Mouse (Mus musculus): ENCODE data around the gene Tnip1. TPM values are rescaled to one million over a fixed set of nuclear protein-coding genes. Genes with fewer than 3 reads are reported as not detected.

Tnip1 gene
- polyA plus RNA-seq, 1 experiment from 2014 or later, result 9.9 TPM

- ATAC-seq (ENCODE audit: low FRiP score) (no peak), DNase-seq (ENCODE audit: low spot score, missing footprints) (no peak)
- 83% methylated on average over 6 of the region's 6 CpGs for WGBS
- H3K4me1 ChIP-seq (ENCODE audit: control insufficient read depth, insufficient read depth, low read length), result peaks cover 4% of the 10 kb centered on the region; the same call in 1 of the 2 replicates
- H3K9ac ChIP-seq (ENCODE audit: low read length), result no peak overlapping the region
- H3K27ac ChIP-seq (ENCODE audit: low read depth, low read length), result no peak overlapping the region
- H3K4me2 ChIP-seq, result no peak overlapping the region
- H3K4me3 ChIP-seq (ENCODE audit: low read depth, low read length), result no peak overlapping the region
- no peaks in the 10 kb centered on the region for H3K9me3 ChIP-seq (ENCODE audit: control insufficient read depth, low read length)
- no peaks in the 10 kb centered on the region for H3K27me3 ChIP-seq (ENCODE audit: control insufficient read depth, insufficient read depth, low read length)
- peaks cover 5% of the 10 kb centered on the region; the same call in 1 of the 2 replicates for H3K36me3 ChIP-seq (ENCODE audit: control insufficient read depth, insufficient read depth, low read length)
Measured at GRCm38 (mm10) chr11:54878893-54879292, 83.8 kb downstream of the Tnip1 start.

DNA sequence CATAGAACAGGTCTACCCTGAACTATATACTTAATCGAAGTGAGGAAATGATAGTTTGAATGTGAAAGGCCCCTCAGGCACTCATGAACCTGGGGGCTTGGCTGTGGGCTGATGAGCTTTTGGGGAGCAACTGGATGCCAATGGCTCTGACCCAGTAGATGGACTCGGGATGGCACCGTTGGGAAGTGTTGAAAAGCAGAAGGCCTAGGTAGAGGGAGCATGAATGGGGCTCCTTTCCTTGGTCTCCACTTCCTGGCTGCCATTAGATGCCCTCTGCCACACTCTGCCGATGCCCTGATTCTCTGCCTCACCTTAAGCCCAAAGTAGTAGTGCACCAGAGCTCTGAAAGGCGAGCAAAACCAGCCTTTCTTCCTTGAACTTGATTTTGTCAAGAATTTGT is 86.7 kb downstream of the Tnip1 start:
- Histone ChIP-seq H3K36me3 (ENCODE audit: control insufficient read depth, insufficient read depth, low read length) (peaks cover 19% of the 10 kb centered on the region), H3K27me3 (ENCODE audit: control insufficient read depth, insufficient read depth, low read length) (no peaks in the 10 kb centered on the region), H3K27ac (ENCODE audit: low read depth, low read length) (no peak overlapping the region), H3K9ac (ENCODE audit: low read length) (no peak overlapping the region), H3K4me2 (no peak overlapping the region), H3K4me1 (ENCODE audit: control insufficient read depth, insufficient read depth, low read length) (peaks cover 2% of the 10 kb centered on the region; the same call in 1 of the 2 replicates), H3K4me3 (ENCODE audit: low read depth, low read length) (no peak overlapping the region), H3K9me3 (ENCODE audit: control insufficient read depth, low read length) (no peaks in the 10 kb centered on the region)
- 88% methylated on average over 5 of the region's 5 CpGs for WGBS
- DNase-seq (ENCODE audit: low spot score, missing footprints) (peak; percentile 65), ATAC-seq (ENCODE audit: low FRiP score) (no peak)

- no peaks in the 10 kb centered on the region for H3K9me3 ChIP-seq (ENCODE audit: control insufficient read depth, low read length)
Measured at GRCm38 (mm10) chr11:54871831-54872537, 90.7 kb downstream of the Tnip1 start.

DNA sequence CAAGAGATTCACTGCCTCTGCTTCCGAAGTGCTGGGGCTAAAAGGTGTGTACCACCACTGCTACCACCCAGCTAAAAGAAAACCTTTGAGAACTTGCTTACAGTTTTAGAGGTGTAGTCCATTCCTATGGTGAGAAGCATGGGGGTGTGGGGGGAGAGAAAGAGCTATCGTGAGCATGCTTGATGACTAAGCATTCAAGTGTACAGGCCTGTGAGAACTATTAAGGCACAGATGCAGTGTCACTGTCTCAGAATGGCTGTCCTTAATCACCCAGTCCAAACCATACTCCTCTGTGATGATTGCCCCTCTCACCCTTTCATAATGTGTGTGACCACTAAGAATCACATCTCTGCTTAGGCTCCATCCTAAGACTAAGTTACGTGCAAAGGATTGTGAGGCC is 93.4 kb downstream of the Tnip1 start:
- Histone ChIP-seq H3K36me3 (ENCODE audit: control insufficient read depth, insufficient read depth, low read length) (peaks cover 18% of the 10 kb centered on the region), H3K9ac (ENCODE audit: low read length) (no peak overlapping the region), H3K9me3 (ENCODE audit: control insufficient read depth, low read length) (no peaks in the 10 kb centered on the region), H3K4me1 (ENCODE audit: control insufficient read depth, insufficient read depth, low read length) (peaks cover 11% of the 10 kb centered on the region; the same call in 1 of the 2 replicates), H3K27ac (ENCODE audit: low read depth, low read length) (no peak overlapping the region), H3K27me3 (ENCODE audit: control insufficient read depth, insufficient read depth, low read length) (no peaks in the 10 kb centered on the region), H3K4me2 (no peak overlapping the region), H3K4me3 (ENCODE audit: low read depth, low read length) (no peak overlapping the region)
- ATAC-seq (ENCODE audit: low FRiP score), result no peak
- DNase-seq (ENCODE audit: low spot score, missing footprints), result peak; percentile 62
- WGBS, result 90% methylated on average over 3 of the region's 3 CpGs

More at GRCm38 (mm10) chr11:54871831-54872537, 90.7 kb downstream of the Tnip1 start:
- no peak overlapping the region for H3K9ac ChIP-seq (ENCODE audit: low read length)
- 84% methylated on average over 7 of the region's 7 CpGs for WGBS
- peaks cover 19% of the 10 kb centered on the region for H3K36me3 ChIP-seq (ENCODE audit: control insufficient read depth, insufficient read depth, low read length)
- peaks cover 9% of the 10 kb centered on the region; the same call in 1 of the 2 replicates for H3K4me1 ChIP-seq (ENCODE audit: control insufficient read depth, insufficient read depth, low read length)
- no peak overlapping the region for H3K4me3 ChIP-seq (ENCODE audit: low read depth, low read length)
- DNase-seq (ENCODE audit: low spot score, missing footprints), result no peak
- no peaks in the 10 kb centered on the region for H3K27me3 ChIP-seq (ENCODE audit: control insufficient read depth, insufficient read depth, low read length)
- H3K27ac ChIP-seq (ENCODE audit: low read depth, low read length), result no peak overlapping the region
- no peak overlapping the region for H3K4me2 ChIP-seq
- ATAC-seq (ENCODE audit: low FRiP score), result no peak

DNA sequence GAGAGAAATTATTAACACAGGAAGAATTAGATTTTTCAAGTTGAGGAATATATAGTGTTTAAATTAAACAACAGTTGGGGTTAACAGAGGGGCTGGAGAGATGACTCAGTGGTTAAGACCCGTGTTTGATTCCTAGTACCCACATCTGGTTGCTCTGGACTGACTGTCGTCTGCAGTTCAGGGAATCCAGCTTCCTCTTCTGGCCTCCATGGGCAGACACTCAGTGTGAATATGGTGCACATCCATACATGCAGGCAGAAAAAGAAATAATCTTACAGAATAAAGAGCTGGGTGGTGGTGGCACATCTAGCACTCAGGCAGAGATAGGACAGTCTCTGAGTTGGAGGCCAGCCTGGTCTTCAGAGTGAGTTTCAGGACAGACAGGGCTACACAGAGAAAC is 94.3 kb downstream of the Tnip1 start:
- Histone ChIP-seq H3K9ac (ENCODE audit: low read length) (0 out of 2 replicates have a peak overlapping the region, but pooled peaks have one; percentile 9), H3K27ac (ENCODE audit: low read depth, low read length) (no peak overlapping the region), H3K9me3 (ENCODE audit: control insufficient read depth, low read length) (no peaks in the 10 kb centered on the region), H3K4me2 (no peak overlapping the region), H3K4me3 (ENCODE audit: low read depth, low read length) (no peak overlapping the region), H3K4me1 (ENCODE audit: control insufficient read depth, insufficient read depth, low read length) (peaks cover 11% of the 10 kb centered on the region; the same call in 1 of the 2 replicates), H3K36me3 (ENCODE audit: control insufficient read depth, insufficient read depth, low read length) (peaks cover 11% of the 10 kb centered on the region), H3K27me3 (ENCODE audit: control insufficient read depth, insufficient read depth, low read length) (no peaks in the 10 kb centered on the region)
- ATAC-seq (ENCODE audit: low FRiP score) (no peak), DNase-seq (ENCODE audit: low spot score, missing footprints) (peak; percentile 64)
- WGBS, result 85% methylated on average over 2 of the region's 2 CpGs

- 89% methylated on average over 3 of the region's 3 CpGs for WGBS
- H3K36me3 ChIP-seq (ENCODE audit: control insufficient read depth, insufficient read depth, low read length), result peaks cover 9% of the 10 kb centered on the region
- H3K4me2 ChIP-seq, result peak overlapping the region; percentile 43
- DNase-seq (ENCODE audit: low spot score, missing footprints) (peak; percentile 82), ATAC-seq (ENCODE audit: low FRiP score) (no peak)
- H3K9me3 ChIP-seq (ENCODE audit: control insufficient read depth, low read length), result no peaks in the 10 kb centered on the region
- H3K4me1 ChIP-seq (ENCODE audit: control insufficient read depth, insufficient read depth, low read length), result peaks cover 11% of the 10 kb centered on the region; the same call in 1 of the 2 replicates
- no peak overlapping the region; the same call in 1 of the 2 replicates for H3K4me3 ChIP-seq (ENCODE audit: low read depth, low read length)
- no peak overlapping the region for H3K9ac ChIP-seq (ENCODE audit: low read length)
- H3K27ac ChIP-seq (ENCODE audit: low read depth, low read length), result no peak overlapping the region
- H3K27me3 ChIP-seq (ENCODE audit: control insufficient read depth, insufficient read depth, low read length), result no peaks in the 10 kb centered on the region
Measured at GRCm38 (mm10) chr11:54867903-54868434, 94.7 kb downstream of the Tnip1 start.

- Histone ChIP-seq H3K4me1 (ENCODE audit: control insufficient read depth, insufficient read depth, low read length) (peaks cover 11% of the 10 kb centered on the region; the same call in 1 of the 2 replicates), H3K4me3 (ENCODE audit: low read depth, low read length) (peak overlapping the region; percentile 96), H3K9me3 (ENCODE audit: control insufficient read depth, low read length) (no peaks in the 10 kb centered on the region), H3K36me3 (ENCODE audit: control insufficient read depth, insufficient read depth, low read length) (peaks cover 7% of the 10 kb centered on the region), H3K4me2 (peak overlapping the region; percentile 43), H3K9ac (ENCODE audit: low read length) (peak overlapping the region; percentile 99), H3K27ac (ENCODE audit: low read depth, low read length) (no peak overlapping the region; the same call in 1 of the 2 replicates), H3K27me3 (ENCODE audit: control insufficient read depth, insufficient read depth, low read length) (no peaks in the 10 kb centered on the region)
- ATAC-seq (ENCODE audit: low FRiP score) (peak; percentile 45), DNase-seq (ENCODE audit: low spot score, missing footprints) (peak; percentile 96)
- WGBS, result 2% methylated on average over 5 of the region's 5 CpGs
Measured at GRCm38 (mm10) chr11:54867049-54867385, 95.7 kb downstream of the Tnip1 start.

- Histone ChIP-seq H3K9ac (ENCODE audit: low read length) (peak within 1 kb of the TSS; percentile 99), H3K4me2 (peak within 1 kb of the TSS; percentile 43), H3K9me3 (ENCODE audit: control insufficient read depth, low read length) (no peaks in the 10 kb centered on the region), H3K4me3 (ENCODE audit: low read depth, low read length) (peak within 1 kb of the TSS; percentile 96), H3K4me1 (ENCODE audit: control insufficient read depth, insufficient read depth, low read length) (peaks cover 11% of the 10 kb centered on the region; the same call in 1 of the 2 replicates), H3K36me3 (ENCODE audit: control insufficient read depth, insufficient read depth, low read length) (peaks cover 2% of the 10 kb centered on the region), H3K27me3 (ENCODE audit: control insufficient read depth, insufficient read depth, low read length) (no peaks in the 10 kb centered on the region), H3K27ac (ENCODE audit: low read depth, low read length) (peak within 1 kb of the TSS; percentile 88)
- DNase-seq (ENCODE audit: low spot score, missing footprints) (peak; percentile 99), ATAC-seq (ENCODE audit: low FRiP score) (peak; percentile 82)
- under 1% methylated on average over 101 of the region's 107 CpGs for WGBS
Measured at GRCm38 (mm10) chr11:54866119-54867048, 96.3 kb downstream of the Tnip1 start, which contains the start of gene Hint1. Hint1 (plus strand) TSS chr11:54866383.

Measured in midbrain, embryonic 11.5 days (tissue).